Mouse (Mus musculus): ENCODE measurements around the gene Spata32.
A peak's percentile ranks its signal among the peaks of the same experiment; 100 is the strongest.

Spata32 gene

DNA sequence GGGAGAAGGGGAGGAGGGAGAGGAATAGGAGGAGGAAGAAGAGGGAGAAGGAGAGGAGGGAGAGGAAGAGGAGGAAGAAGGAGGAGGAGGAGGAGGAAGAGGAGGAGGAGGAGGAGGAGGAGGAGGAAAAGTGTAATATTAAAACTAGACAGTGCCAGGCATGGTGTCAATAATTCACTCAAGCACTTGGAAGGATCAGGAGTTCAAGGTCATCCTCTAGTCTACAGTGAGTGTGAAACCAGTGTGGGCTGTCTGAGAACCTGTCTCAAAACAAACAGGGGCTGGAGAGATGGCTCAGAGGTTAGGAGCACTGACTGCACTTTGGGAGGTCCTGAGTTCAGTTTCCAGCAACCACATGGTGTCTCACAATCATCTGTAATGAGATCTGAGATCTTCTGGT is 15.9 kb downstream of the Spata32 start:
- DNase-seq (ENCODE audit: low spot score in 2 of 2) = no peak

- DNase-seq (ENCODE audit: low spot score in 2 of 2) = no peak
These were observed 16.6 kb downstream of the Spata32 start for GRCm38 (mm10) chr11:103201664-103202063.

- DNase-seq (ENCODE audit: low spot score in 2 of 2) = no peak
These were observed 19.1 kb downstream of the Spata32 start for GRCm38 (mm10) chr11:103198911-103199803.

DNA sequence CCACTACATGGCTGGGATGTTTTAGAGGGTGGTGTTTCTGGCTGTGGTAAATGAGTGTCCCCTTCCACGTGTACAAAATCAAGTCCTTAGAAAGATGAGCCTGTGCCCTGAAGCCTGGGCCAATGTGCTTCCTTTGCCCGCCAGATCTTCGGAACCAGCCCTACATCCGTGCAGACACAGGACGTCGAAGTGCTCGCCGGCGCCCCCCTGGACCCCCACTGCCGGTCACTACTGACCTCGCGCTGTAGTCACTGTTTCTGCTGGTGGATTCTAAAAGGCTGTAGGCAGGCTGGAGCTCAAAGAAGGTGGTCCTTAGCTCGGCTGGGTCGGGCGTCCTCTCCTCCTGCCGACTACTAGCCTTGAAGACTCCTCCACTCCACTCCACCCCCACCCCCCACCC is 19.9 kb downstream of the Spata32 start:
- DNase-seq (ENCODE audit: low spot score in 2 of 2) = no peak

DNA sequence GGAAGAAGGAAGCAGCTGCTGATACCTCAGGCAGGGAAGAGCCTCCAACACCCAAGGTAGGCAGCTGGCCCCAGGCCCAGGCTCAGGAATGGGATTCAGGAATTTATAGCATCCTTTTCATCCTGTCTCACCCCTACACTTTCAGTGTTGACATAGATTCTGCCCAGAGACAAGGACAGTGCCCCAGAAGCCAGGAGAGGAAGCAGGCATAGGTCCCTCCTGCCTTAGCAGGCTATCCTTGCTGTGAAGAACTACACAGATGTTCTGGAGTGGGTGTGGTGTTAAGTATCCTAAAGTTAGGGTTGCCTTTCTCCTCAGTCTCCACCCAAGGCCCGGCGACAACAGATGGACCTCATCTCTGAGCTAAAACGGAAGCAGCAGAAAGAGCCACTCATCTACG is 20.9 kb downstream of the Spata32 start:
- DNase-seq (ENCODE audit: low spot score in 2 of 2) = no peak

DNA sequence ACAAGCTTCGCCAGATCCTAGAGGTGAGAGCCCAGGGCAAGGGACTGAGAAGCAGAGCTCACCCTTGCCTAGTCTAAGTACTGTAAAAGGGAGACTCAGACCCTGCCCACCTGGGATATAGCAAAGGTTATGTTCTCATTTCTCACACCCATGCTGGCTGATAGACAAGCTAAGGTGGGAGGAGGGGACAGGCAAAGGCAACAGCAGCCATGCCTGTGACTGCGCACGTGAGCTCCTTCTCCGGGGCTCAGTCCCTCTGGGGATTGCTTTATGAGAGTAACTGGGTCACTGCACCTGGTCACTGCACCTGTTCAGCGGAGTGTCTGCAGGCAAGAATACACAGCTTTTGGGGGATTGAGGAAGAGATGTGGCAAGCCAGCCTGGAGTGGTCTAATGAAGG is 22.6 kb downstream of the Spata32 start:
- DNase-seq (ENCODE audit: low spot score in 2 of 2) = no peak

- no peak for DNase-seq (ENCODE audit: low spot score in 2 of 2)
These were observed 23.0 kb downstream of the Spata32 start for GRCm38 (mm10) chr11:103195236-103195635.

GRCm38 (mm10) chr11:103193825-103194168 is 24.4 kb downstream of the Spata32 start:
- DNase-seq (ENCODE audit: low spot score in 2 of 2) = no peak

GRCm38 (mm10) chr11:103192956-103193824 is 25.0 kb downstream of the Spata32 start:
- no peak for DNase-seq (ENCODE audit: low spot score in 2 of 2)

DNA sequence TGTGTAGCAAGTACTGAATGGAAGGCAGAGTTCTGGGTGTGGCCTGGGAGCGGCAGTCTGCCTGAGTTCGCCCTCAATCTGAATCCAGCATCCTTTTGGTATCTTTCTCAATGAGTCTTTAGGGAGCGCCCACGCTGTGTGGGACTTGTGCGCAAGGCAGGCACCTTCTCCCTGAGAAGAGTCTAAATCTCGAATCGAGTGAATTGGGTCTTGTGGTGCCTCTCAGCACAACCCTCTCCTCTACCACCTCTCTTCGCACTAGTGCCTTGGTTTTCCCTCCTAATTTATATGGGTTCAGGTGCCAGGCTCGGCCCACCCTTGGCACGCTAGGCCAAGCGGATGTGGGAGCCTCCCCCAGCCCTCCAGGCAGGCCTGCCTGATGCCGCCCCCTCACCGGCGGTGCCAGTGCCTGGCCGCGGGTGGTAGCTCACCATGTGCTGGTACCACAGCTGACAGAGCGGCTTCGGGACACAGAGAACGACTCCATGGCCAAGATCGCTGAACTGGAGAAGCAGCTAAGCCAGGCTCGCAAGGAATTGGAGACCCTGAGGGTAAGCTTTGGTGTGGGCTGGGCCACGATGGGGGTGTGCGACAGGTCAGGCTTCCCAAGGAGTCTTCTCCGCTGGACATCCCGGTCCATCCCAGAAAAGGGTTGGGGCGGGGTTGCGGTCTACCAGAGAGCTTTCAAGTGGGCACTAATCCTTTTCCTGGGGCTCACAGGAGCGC is 25.8 kb downstream of the Spata32 start:
- no peak for DNase-seq (ENCODE audit: low spot score in 2 of 2)

DNA sequence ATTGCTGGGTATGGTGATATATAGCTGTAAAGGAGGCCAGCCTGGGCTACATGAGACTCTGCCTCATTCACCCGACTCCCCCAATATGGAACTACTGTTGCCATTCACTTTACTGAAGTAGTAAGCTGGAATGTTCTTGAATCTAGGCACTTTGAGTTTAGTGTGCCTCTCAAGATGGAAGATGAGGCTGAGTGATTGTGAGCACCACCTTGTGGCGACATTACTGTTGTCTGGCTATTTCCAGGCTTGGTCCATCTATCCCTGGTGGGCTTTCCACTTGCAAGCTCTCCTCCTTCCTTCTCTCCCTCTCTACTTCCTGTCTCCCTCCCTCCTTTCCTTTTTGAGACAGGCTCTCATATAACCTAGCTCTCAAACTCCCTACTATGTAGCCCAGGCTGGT is 33.3 kb downstream of the Spata32 start:
- peak in 1 of 2 experiments; percentile 44 for DNase-seq (ENCODE audit: low spot score in 2 of 2)

- DNase-seq (ENCODE audit: low spot score in 2 of 2) = no peak
These were observed 36.3 kb downstream of the Spata32 start for GRCm38 (mm10) chr11:103181911-103182310.

- DNase-seq (ENCODE audit: low spot score in 2 of 2) = no peak
These were observed 36.9 kb downstream of the Spata32 start for GRCm38 (mm10) chr11:103181349-103181748.

DNA sequence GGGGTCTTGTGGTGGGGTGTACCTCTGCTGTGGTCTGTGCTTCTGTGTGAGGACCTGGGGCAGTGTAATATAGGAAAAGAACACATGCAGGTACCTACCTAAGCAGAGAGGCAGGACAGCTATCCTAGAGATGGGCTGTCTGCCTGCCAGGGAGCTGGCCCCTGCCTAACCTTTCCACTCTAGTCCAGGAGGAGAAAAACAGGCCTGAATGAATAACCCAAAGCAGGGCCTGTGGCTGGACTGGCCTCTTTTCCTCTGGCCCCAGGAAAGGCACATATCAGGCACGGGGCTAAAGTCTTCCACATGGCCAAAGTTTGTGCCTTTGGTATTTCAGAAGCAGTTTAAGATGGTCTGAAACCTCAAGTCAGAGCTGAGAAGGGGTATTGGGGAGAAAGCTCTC is 37.8 kb downstream of the Spata32 start:
- no peak for DNase-seq (ENCODE audit: low spot score in 2 of 2)

- DNase-seq (ENCODE audit: low spot score in 2 of 2) = no peak
These were observed 39.5 kb downstream of the Spata32 start for GRCm38 (mm10) chr11:103178748-103179147.

- peak; percentile 74 to 80 for DNase-seq (ENCODE audit: low spot score in 2 of 2)
These were observed 40.3 kb downstream of the Spata32 start for GRCm38 (mm10) chr11:103177815-103178485.

- DNase-seq (ENCODE audit: low spot score in 2 of 2) = no peak
These were observed 41.0 kb downstream of the Spata32 start for GRCm38 (mm10) chr11:103177216-103177615.

- no peak for DNase-seq (ENCODE audit: low spot score in 2 of 2)
These were observed 41.7 kb downstream of the Spata32 start for GRCm38 (mm10) chr11:103176510-103176909.

DNA sequence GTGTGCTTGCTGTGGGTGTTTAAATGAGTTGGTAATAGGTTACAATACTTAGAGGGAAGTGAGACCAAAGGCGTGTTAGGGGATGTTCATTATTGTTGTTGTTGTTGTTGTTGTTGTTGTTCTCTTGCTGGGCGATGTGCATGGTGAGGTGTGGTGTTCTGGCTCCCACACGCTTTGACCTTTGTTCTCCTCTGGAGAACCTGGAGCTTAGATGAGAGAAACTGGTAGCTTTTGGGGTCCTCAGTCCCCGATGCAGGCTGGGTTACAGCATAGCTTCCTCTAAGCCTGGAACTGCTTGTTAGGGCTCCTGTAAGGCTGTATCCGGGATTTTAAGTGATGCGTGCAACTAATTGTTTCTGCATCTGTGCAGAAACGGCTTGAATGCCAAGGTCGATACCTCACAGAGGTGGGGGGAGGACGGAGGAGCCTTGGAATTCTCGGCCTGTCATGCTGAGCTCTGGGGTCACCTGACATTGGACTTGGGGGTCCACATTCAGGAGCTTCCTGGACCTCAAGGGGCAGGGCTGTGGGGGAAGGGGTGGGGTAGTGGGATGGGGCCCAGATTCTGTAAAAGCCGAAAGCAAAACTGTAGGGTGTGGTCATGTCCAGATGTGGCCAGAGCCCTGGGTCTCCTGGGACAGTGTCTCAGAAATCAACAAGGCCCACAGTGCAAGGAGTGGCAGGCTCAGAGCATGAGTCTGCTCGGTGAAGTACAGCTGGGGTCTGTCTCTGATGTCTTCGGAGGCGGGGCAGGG is 42.4 kb downstream of the Spata32 start:
- no peak for DNase-seq (ENCODE audit: low spot score in 2 of 2)

DNA sequence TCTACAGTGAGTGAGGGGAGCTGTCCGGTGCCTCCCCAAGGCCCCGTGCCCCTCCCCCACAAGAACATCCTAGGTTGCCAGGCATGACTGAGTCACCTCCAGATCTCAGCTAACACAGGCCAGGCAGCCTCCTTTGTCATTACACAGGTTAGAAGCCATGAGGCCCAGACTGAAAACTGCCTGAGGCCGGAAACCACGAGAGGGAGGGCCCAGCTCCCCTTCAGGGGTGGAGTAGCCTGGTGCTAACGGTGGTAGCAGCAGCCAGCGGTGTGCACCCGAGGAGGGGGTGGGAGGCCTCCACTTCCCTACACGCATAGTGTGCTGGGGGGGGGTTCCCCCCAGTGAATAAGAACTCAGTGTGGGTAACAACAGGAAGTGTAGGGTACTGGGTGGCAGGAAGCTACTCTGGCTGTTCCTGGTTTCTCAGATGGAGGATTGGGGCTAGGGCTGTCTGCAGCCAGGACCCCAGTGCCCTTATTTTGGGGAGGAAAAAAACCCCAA is 43.3 kb downstream of the Spata32 start:
- peak; percentile 94 for DNase-seq (ENCODE audit: low spot score in 2 of 2)

DNA sequence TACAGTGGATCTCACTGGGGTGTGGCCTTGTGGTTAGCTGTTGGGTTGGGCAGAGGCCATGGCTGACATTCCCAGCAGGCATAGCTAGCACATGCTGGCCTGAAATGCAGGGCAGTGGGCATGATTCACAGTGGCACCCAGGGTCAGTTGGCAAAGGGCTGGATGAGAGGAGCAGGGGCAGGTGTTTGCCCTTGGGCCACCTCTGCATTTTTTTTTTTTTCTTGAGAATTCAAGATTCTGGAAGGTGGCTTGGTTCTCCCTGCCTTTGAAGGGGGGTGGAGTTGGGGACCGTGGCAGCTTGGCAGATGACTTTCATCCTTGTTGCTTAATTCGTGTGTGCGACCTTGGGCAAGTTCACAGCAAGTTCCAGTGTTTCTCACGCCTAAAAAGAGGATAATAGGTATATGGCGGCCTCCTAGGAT is 43.8 kb downstream of the Spata32 start:
- no peak for DNase-seq (ENCODE audit: low spot score in 2 of 2)
